Mouse (Mus musculus) lung, postnatal 36 days (tissue): ENCODE results near the gene Dnah17.

ENCODE experiments used
- DNase-seq: peaks from one replicate; pipeline ENCODE4 v3.0.0; 2022; ENCODE audit warnings: mixed read lengths

Dnah17 gene

GRCm38 (mm10) chr11:117993190-117994175, 137.0 kb downstream of the Dnah17 start:
- DNase-seq, result no peak

- peak; percentile 79 for DNase-seq
These were observed 138.6 kb downstream of the Dnah17 start for GRCm38 (mm10) chr11:117991502-117992470.

- DNase-seq, result no peak
These were observed 140.5 kb downstream of the Dnah17 start for GRCm38 (mm10) chr11:117989926-117990325.

GRCm38 (mm10) chr11:117989241-117989640, 141.2 kb downstream of the Dnah17 start:
- DNase-seq, result no peak

GRCm38 (mm10) chr11:117987968-117988367, 142.5 kb downstream of the Dnah17 start:
- peak; percentile 68 for DNase-seq

- DNase-seq, result peak; percentile 92
These were observed 143.4 kb downstream of the Dnah17 start for GRCm38 (mm10) chr11:117987032-117987451.

DNA sequence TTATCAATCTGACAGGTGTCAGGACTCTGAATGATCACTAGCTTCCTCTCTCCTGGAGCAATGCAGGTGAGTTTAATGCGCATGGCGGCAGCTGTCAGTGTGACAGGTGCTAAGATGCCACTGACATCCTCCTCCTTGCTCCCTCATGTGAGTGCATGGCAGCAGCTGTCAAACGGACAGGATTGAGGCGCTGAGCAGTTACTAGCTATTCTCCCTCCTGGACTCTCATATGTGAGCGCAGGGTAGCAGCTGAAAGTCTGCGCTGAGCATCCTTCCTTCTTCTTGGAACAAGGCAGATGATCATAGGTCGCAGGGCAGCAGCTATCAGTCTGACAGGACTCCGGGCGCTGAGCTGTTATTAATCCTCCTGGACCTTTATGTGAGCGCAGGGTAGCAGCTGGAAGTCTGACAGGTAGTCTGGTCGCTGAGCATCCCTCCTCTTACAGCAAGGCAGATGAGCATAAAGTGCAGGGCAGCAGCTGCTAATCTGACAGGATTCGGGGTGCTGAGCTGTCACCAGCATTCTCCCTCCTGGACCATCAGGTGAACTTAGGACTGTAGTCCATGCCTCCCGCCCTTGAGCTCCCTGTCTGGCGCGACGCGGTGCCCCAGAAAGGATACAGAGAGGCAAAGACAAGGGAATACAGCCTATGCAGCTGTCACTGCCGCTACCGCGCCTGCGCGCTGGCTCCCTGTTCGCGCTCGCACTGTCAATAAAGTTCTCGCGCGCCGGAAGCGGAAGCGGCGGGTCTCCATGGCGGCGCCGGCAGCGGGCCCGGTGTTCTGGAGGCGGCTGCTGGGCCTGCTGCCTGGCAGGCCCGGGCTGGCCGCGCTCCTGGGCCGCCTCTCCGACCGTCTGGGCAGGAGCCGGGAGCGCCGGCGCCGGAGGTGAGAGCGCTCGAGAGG, 144.1 kb downstream of the Dnah17 start, which contains the start of gene Pgs1:
Pgs1 (plus strand) TSS at position 167 of the 906 bp plus-strand sequence.
- DNase-seq, result peak; percentile 94

- no peak for DNase-seq
These were observed 146.7 kb downstream of the Dnah17 start for GRCm38 (mm10) chr11:117983770-117984169.

DNA sequence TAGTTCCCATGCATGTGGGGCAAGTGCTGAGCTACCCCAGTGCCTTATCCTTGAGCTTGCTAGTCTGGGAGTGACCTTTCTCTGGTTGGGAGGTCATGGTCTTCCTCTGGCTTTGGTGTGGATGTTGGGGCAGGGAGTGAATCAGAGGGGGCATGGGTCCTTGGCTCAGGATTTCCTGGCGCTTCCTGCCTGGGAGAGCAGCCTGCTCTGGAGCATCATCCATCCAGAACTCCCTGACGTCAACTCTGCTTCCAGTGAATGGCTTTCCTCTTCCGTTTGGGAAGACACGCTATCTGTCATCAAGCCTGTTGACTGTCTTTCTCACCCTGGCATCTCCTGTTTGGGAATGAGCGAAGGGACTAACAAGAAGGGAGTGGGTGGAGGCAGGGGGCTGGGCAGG, 148.0 kb downstream of the Dnah17 start:
- peak; percentile 62 for DNase-seq

GRCm38 (mm10) chr11:117979388-117979787, 151.0 kb downstream of the Dnah17 start:
- no peak for DNase-seq

DNA sequence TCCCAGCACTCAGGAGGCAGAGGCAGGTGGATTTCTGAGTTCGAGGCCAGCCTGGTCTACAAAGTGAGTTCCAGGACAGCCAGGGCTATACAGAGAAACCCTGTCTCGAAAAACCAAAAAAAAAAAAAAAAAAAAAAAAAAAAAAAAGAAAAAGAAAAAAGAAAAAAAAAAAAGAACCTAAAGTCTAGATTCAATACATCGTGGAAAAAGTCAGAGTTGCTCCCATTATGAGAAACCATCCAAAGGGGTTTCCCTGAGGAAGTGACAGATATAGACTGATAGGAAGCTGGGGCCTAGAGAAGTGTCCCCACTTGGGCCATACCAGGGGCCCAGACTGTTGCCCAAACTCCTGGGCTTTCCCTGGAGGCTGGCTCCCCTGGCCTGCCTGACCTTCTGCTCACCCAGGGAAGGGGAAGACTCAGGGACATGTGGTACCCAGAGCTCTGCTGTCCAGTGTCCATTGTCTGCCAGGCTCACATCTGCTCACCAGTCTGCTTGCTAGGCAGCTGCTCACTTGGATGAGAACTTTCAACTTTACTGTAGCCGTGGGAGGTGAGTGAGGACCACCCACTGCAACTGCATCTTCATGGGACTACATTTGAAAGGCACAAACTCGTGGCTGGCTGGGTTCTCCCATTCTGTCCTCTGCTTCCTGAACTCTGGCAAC, 152.6 kb downstream of the Dnah17 start:
- no peak for DNase-seq

- DNase-seq, result peak; percentile 91
These were observed 154.3 kb downstream of the Dnah17 start for GRCm38 (mm10) chr11:117976081-117976582.

DNA sequence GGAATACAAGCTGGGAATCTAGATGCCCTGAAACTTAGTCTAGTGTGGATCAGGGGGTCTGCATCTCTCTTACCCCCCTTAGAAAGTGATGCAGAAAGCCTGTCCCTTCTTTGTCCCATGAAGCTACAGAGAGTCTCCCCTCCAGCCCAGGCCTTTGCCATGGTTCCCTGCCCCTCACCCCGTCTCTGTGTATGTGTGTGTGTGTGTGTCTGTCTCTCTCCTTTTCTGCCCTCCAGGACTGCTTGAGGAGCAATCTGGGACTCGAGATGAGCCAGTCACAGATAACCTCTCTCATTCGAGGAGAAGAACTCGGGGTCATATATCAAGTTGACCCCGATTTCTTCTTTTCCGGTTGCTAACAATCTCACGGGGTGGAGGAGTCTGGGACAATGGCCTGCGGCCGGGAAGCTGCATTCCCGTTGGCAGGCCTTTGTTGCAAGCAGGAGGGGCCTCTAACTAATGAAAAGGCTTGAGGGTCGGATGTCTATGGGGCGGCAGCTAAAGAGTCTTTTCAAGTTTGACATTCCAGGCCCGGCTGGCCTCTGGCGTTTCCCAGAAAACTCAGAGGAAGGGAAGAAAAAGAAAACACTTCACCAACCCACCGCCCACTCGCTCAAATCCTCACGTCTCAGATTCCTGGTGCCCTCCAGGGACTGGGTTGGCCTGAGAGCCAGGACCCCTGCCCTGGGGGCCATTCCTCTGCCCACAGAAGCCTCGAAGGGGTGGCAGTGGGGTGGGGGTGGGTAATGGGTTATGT, 155.0 kb downstream of the Dnah17 start:
- no peak for DNase-seq

DNA sequence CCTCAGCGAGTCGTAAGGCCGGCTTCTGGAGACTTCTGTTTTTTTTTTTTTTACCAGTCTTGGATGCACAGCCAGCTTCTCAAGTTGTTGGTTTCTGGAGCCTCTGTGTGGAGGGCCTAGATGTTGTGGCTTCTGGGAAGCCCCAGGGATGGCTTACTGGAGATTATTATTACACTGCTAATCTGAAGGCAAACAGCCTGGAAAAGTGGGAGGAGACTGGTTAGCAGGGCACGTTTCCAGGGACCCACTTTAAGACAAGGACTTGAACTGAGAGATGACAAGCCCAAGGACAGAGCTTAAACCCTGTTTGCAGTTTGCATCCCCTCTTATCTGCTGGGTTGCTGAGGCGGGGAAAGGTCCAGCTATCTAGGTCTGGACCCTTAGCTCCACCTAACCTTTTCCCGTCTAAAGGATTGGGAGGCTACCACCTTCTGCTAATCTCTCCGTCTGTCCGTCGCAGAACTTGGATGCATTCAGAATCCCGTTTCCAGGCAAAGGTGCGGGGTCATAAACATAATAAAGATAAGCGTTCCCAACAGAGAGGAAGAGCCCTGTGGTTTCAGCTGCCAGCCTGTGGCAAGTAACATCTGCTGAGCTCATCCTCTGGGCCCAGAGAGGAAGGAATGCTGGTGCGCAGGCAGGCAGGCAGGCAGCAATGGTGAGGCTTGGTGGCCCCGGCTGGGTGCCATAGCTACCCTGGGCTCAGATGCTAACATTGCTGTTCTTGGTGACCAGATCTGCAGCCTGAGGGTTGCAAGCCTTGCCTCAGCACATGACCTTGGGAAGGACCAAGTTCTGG, 155.9 kb downstream of the Dnah17 start:
- DNase-seq, result peak; percentile 63

DNA sequence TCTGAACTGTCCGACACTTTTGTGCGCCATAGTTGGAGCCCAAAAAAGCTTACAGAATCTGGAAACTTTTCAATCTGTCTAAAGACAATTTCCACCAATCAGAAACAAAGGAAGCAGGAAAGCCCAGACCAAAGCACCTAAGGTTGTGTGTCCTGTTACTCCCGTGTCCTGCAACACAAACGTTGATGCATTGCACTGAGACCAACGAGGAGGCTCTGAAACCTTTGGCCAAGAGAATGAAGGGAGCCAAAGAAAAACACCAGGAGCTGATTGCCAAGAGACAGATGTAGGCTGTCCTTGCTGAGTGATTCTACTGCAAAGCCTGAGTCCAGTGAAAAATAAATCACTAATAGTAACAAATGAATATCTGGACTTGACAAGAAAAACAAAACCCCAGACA, 156.9 kb downstream of the Dnah17 start:
- no peak for DNase-seq

- DNase-seq, result no peak
These were observed 157.5 kb downstream of the Dnah17 start for GRCm38 (mm10) chr11:117972656-117973558.
